Mouse (Mus musculus) forebrain, embryonic 10.5 days (tissue): ENCODE measurements around the gene Pygb. TPM values are rescaled to one million over a fixed set of nuclear protein-coding genes. Genes with fewer than 3 reads are reported as not detected.
A peak's percentile ranks its signal among the peaks of the same experiment; 100 is the strongest.

Experiments
- DNase-seq: peaks from one replicate; pipeline ENCODE4 v3.0.0-alpha.2; 2017; ENCODE audit warnings: low spot score; ENCODE audit errors: extremely low spot score
- H3K27ac ChIP-seq: fragments of 300-500 bp; sonication (generic); 2 replicates; pipeline ENCODE4 v1.5.1; 2016; ENCODE audit warnings: mild to moderate bottlenecking
- H3K27me3 ChIP-seq: fragments of 300-500 bp; sonication (generic); 2 replicates; pipeline ENCODE4 v1.6.1; 2016; ENCODE audit warnings: mild to moderate bottlenecking; ENCODE audit not compliant: poor library complexity, severe bottlenecking
- H3K36me3 ChIP-seq: fragments of 300-500 bp; sonication (generic); replicated peaks from 2 replicates; pipeline ENCODE4 v1.6.1; 2016; ENCODE audit warnings: mild to moderate bottlenecking, moderate library complexity
- H3K4me1 ChIP-seq: fragments of 300-500 bp; sonication (generic); 2 replicates; pipeline ENCODE4 v1.6.1; 2016
- H3K4me3 ChIP-seq: fragments of 300-500 bp; sonication (generic); 2 replicates; pipeline ENCODE4 v1.5.1; 2016; ENCODE audit warnings: mild to moderate bottlenecking, moderate library complexity
- H3K9me3 ChIP-seq: fragments of 300-500 bp; sonication (generic); 2 replicates; pipeline ENCODE4 v1.6.1; 2016; ENCODE audit warnings: mild to moderate bottlenecking, moderate library complexity
- WGBS: fragments of 180-500 bp; shearing (Covaris S2); methylation state at CpG from one replicate; pipeline ENCODE4 v1.1.7; 2016; 5-methylcytosine and 5-hydroxymethylcytosine counted together
- polyA plus RNA-seq: library from polyadenylated mRNA; unstranded; fragments of >200 nt; fragmentation: Nextera tagmentation; extraction: Ambion mirVana; gene quantifications from 2 replicates; pipeline ENCODE4 v1.2.1, GENCODE M21; 2016

Pygb gene
- polyA plus RNA-seq, 1 experiment from 2014 or later = 67.8 TPM

DNA sequence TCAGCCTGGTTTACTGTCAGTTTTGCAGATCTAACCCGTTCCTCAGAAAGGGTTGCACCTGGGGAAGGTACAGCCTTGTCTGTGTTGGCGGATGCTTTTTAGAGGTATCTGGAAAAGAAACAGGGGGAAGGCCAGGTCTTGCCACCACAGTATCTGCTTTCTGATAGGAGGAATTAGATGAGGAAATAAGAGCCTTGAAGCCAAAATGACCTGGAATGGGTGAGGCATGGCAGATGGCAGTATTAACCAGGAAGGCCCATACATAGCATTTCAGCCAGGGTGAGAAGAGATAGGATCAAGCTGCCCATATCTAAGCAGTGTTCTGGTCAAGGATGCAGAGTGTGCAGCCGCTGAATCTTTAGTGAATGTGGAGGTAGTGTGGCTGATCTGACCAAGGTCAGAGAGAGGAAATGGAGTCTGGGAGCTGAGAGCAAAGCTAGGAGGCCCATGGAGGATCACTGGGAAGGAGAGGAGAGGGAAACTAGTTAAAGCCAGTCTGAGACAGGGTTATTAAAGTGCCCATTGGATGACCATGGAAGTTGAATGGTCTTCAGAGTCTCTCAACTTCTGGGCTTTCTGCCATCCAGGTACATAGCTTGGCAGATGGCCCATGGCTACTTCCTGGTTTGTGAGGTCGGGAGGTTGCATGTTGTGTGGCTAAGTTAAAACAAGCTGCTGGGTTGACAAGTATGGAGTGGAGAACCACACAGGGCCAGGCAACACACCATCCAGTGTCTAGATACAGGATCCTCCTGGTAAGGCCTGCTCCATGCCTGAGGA, 20.3 kb upstream of the Pygb start:
- peaks cover 9% of the 10 kb centered on the region for H3K4me1 ChIP-seq
- no peaks in the 10 kb centered on the region for H3K27me3 ChIP-seq
- H3K9me3 ChIP-seq = no peaks in the 10 kb centered on the region
- no peak overlapping the region for H3K4me3 ChIP-seq
- 92% methylated on average over 4 of the region's 4 CpGs for WGBS
- no peak overlapping the region for H3K27ac ChIP-seq
- H3K36me3 ChIP-seq = peaks cover 73% of the 10 kb centered on the region
- DNase-seq = no peak

DNA sequence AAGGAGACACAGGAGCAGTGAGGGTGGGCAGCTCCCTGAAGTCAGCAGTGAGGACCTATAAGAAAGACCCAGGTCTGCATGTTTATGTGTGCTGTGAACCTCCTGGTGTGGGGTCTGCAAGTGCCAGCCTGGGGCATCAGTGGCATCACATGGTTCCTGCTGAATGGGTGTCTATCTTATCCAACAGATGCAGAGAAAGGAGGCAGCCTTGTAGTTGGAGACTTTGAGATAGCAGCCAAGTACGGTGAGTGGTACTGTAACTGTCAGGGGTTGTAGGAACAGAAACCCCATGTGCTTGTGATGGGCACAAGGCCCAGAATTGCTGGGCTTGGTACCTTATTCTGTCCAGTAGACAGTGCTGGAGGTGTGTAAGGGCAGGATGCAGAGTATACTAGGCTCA, 17.9 kb upstream of the Pygb start:
- H3K4me3 ChIP-seq = no peak overlapping the region
- peaks cover 9% of the 10 kb centered on the region for H3K4me1 ChIP-seq
- H3K9me3 ChIP-seq = no peaks in the 10 kb centered on the region
- H3K27ac ChIP-seq = no peak overlapping the region
- 97% methylated on average over 1 of the region's 1 CpGs for WGBS
- DNase-seq = no peak
- H3K27me3 ChIP-seq = no peaks in the 10 kb centered on the region
- H3K36me3 ChIP-seq = peaks cover 65% of the 10 kb centered on the region

DNA sequence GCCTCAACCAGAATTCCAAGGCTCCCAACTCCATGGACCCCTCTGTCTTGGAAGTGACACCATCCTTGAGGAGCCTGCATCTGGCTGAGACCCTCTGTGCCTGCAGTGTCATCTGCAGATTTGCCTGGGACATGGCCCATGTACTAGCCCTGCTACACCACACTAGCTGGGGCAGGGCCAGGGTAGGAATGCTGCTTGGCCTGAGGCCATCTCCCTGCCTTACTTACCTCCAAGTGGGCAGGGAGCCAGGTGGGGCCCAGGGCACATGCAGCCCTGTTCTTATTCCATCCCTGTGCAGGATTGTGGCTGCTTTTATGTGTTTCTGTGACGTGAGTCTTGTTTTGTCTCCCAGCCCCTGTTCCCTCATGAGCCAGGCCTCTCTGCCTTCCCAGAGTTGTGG, 15.8 kb upstream of the Pygb start:
- Histone ChIP-seq H3K9me3 (no peaks in the 10 kb centered on the region), H3K27me3 (no peaks in the 10 kb centered on the region), H3K36me3 (peaks cover 57% of the 10 kb centered on the region), H3K27ac (no peak overlapping the region), H3K4me1 (peaks cover under 1% of the 10 kb centered on the region), H3K4me3 (no peak overlapping the region)
- WGBS = 100% methylated on average over 1 of the region's 1 CpGs
- no peak for DNase-seq

DNA sequence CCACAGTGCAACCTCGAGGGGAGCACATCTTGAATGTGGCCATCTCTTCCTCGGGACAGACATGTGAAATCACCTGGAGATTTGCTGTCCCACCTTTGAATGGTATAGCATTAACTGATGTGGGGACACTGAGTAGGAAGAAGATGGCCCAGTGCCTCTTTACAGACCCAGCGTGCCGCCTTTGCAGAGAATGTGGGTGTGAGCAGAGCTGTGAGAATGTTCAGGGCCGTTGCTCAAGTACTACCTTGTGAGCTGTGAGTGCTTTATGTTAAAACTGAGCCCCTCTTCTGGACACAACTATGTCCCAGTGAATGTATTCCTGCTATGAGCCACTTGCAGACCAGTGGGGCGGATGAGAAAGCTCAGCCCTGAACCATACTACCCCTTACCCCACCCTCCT, 15.4 kb upstream of the Pygb start:
- Histone ChIP-seq H3K4me1 (no peaks in the 10 kb centered on the region), H3K27ac (no peak overlapping the region), H3K9me3 (no peaks in the 10 kb centered on the region), H3K4me3 (no peak overlapping the region), H3K36me3 (peaks cover 56% of the 10 kb centered on the region), H3K27me3 (no peaks in the 10 kb centered on the region)
- WGBS = 88% methylated on average over 6 of the region's 6 CpGs
- no peak for DNase-seq

DNA sequence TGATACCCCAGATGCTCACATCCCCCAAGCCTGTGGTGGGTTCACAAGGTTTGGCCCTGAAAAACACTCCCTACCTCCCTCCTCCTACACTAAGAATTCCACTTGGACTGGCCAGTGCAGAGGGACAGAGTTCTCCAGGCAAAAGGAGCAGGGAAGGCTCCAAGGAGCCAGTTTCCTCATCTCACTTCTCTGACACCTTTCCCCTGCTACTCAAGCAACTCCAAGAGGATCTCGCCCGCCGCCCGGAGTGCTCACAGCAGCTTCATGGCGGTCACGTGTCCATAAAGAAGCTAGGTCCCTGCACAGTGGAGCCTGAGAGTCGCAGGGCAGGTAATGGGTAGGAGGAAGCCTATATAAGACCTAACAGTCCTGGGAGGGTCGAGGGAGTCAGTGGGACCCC, 14.5 kb upstream of the Pygb start:
- Histone ChIP-seq H3K4me3 (no peak overlapping the region), H3K9me3 (no peaks in the 10 kb centered on the region), H3K36me3 (peaks cover 47% of the 10 kb centered on the region), H3K27ac (no peak overlapping the region), H3K4me1 (no peaks in the 10 kb centered on the region), H3K27me3 (no peaks in the 10 kb centered on the region)
- no peak for DNase-seq
- WGBS = 86% methylated on average over 8 of the region's 8 CpGs

DNA sequence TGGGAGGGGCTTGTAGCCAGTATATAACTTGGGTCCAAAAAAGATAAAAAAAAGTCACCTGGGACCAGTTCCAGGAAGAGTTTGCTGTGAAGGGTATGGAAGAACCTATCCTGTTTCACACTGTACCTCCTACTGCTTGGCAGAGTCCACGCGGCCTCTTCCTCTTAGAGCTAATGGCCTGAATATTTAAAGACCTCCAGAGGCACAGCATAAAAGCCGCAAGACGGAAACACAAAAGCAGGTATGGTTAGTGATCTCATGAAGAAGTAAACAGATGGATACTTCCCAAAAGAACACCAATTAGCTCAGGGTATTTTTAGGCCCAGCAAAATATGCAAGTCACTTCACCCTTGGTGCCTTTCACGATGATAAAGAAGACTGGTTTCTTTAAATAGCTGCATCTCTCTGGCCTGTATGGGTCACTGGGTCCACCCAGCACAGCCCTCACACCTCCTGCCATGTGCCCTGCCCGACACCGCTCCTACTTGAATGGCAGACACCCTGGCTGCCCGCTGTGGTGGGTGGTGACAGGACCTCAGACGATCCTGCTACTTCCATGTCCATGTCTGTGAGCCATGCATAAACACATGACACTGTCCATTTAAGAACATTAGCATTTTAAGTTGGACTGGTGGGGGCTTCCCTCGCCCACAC, 13.9 kb upstream of the Pygb start:
- DNase-seq = no peak
- H3K4me1 ChIP-seq = no peaks in the 10 kb centered on the region
- no peak overlapping the region for H3K27ac ChIP-seq
- no peaks in the 10 kb centered on the region for H3K9me3 ChIP-seq
- no peaks in the 10 kb centered on the region for H3K27me3 ChIP-seq
- no peak overlapping the region for H3K4me3 ChIP-seq
- WGBS = 91% methylated on average over 10 of the region's 10 CpGs
- peaks cover 44% of the 10 kb centered on the region for H3K36me3 ChIP-seq

DNA sequence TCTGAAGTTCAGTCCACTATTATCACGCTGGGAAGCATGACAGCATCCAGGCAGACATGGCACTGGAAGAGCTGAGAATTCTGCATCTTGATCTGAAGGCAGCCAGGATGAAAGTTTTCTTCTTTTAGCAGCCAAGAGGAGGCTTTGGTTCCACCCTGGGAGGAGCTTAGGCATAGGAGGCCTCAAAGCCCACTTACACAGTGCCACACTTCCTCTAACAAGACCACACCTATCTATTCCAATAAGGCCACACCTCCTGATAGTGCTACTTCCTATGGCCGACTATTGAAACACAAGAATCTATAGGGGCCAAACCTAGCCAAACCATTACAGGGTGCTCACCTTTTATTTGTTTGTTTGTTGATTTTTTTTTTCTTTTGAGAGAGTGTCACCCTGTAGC, 3.7 kb upstream of the Pygb start:
- Histone ChIP-seq H3K9me3 (no peaks in the 10 kb centered on the region), H3K27ac (no peak overlapping the region), H3K4me3 (no peak overlapping the region), H3K4me1 (peaks cover 13% of the 10 kb centered on the region), H3K36me3 (no peaks in the 10 kb centered on the region), H3K27me3 (peaks cover 11% of the 10 kb centered on the region)
- WGBS = 79% methylated on average over 2 of the region's 2 CpGs
- no peak for DNase-seq

DNA sequence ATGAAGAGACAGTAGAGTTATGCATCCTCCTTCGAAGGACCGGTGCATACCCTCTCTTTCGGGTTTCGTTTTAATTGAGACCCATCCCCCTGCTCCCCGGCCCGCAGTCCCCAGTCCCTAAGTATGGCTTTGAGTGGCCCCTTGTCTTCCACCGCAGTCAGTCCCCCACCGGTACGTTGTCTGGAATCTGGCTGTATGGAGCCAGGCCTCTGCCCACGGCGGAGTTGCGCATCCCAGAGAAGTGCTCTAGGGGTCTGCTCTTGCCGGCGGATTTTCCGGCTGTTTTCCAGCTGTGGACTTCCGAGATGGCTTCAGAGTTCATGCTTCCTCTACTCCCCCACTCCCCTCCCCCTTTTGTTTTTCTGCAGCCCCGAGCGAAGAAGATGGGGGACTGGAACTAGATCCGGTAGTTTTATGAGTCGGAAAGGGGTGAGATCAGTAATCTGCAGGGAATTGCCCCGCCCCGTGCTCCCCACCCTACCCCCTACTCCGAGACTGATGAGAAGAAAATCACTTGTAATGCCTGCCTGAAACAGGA, 768 bp downstream of the Pygb start:
- H3K4me3 ChIP-seq = peak overlapping the region; percentile 85
- peaks cover 13% of the 10 kb centered on the region for H3K36me3 ChIP-seq
- H3K27me3 ChIP-seq = peaks cover 11% of the 10 kb centered on the region
- H3K9me3 ChIP-seq = no peaks in the 10 kb centered on the region
- H3K27ac ChIP-seq = peak overlapping the region; percentile 87
- under 1% methylated on average over 23 of the region's 23 CpGs for WGBS
- peak; percentile 56 for DNase-seq
- peaks cover 29% of the 10 kb centered on the region for H3K4me1 ChIP-seq

DNA sequence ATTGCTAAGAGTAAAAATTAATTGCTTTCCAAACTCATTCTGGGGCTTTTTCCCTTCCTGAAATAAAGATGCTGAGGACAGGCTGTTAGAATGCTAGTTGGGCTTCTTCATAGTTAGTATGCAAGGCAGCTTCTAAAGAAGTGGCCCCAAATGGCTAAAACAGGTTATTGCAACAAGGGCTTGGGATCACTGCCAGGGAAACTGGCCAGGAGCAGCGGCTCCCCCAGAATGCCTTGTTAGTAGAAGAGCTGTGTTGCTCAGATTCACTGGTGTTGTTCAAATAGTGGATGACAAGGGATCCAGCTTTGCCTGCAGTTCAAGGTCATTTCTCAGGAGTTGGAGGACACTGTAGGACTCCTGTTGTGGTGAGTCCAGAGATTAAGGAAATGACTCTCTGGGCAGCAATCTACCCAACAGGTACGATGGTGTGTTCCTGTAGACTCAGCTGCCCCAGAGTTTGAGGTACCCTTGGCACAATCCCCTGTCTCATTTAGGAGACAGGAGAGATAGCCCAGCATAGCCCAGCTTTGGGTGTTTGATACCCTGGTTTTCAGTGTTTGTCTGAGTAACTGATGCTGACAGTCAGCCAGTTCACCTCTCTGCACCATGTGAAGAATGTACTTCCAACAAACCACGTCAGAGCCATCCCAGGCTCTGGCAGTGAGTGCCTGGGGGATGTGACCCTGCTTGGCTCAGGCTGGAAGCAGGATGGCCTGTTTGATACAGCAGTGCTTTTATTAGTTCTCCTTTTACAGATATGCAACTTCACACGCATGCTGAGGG, 2.4 kb downstream of the Pygb start:
- no peak overlapping the region for H3K4me3 ChIP-seq

DNA sequence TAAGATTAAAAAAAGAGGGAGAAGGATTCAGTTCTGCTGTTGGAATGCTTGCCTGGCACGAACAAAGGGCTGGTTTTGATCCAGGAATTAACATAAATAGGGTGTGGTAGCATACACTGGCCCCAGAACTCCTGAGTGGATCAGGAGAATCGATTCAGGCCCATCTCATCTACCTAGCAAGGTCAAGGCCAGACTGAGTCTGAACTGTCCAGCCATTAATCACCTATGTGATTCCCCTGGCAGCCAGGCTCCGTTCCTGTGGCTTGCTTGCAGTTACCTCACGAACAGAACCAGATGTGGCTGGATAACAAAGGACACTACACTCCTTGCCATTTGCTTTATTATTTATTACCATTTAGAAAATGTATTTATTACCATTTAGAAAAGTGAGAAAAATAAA, 6.8 kb downstream of the Pygb start:
- no peak for DNase-seq
- WGBS = 88% methylated on average over 4 of the region's 4 CpGs
- Histone ChIP-seq H3K9me3 (no peaks in the 10 kb centered on the region), H3K36me3 (peaks cover 60% of the 10 kb centered on the region), H3K4me1 (peaks cover 11% of the 10 kb centered on the region), H3K27me3 (no peaks in the 10 kb centered on the region), H3K27ac (no peak overlapping the region), H3K4me3 (no peak overlapping the region)

More for the DNA sequence above, 2.4 kb downstream of the Pygb start:
- no peak for DNase-seq
- H3K27me3 ChIP-seq = peaks cover 11% of the 10 kb centered on the region
- H3K27ac ChIP-seq = no peak overlapping the region
- peaks cover 29% of the 10 kb centered on the region for H3K4me1 ChIP-seq
- H3K9me3 ChIP-seq = no peaks in the 10 kb centered on the region
- H3K36me3 ChIP-seq = peaks cover 29% of the 10 kb centered on the region
- 82% methylated on average over 4 of the region's 4 CpGs for WGBS

DNA sequence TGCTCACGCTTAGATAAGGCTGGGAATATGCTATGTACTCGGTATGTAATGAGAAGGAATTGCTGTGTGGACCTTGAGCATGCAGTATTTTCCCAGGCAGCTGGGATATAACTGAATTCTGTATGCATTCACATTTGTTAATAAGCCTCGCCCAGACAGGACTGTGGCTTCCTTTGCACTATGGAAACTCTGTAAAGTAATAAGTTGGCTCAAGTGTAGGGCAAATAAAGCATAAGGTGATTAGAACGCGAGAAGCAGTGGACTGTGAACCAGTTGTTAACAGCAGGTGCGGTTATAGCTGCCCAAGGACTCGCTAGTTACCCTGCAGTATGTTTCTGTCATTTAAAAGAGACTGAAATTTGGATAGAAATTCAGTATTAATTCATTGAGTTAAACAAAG, 11.5 kb downstream of the Pygb start:
- Histone ChIP-seq H3K9me3 (no peaks in the 10 kb centered on the region), H3K27me3 (no peaks in the 10 kb centered on the region), H3K4me3 (no peak overlapping the region), H3K36me3 (peaks cover 75% of the 10 kb centered on the region), H3K4me1 (no peaks in the 10 kb centered on the region), H3K27ac (no peak overlapping the region)
- 86% methylated on average over 7 of the region's 7 CpGs for WGBS
- DNase-seq = no peak

DNA sequence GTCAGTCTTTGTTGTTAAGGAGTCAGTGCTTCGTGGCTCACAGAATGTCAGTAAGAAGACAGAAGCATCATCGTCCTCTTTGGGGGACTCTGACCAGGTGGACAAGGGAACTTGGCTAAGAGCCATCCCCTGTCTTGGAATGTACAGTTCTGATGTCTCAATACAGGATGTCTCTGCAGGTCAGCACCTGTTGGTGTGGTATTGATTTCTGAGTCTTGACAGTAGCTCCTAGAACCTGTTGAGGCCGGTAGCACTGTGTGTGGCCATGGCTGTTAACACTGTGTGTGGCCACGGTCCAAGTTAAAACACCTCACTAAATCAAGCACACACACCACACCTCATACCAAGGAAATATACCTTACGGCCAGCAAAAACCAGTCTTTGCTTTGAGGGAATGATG, 14.1 kb downstream of the Pygb start:
- WGBS = 92% methylated on average over 5 of the region's 5 CpGs
- no peak for DNase-seq
- Histone ChIP-seq H3K36me3 (peaks cover 73% of the 10 kb centered on the region), H3K9me3 (no peaks in the 10 kb centered on the region), H3K4me1 (no peaks in the 10 kb centered on the region), H3K4me3 (no peak overlapping the region), H3K27me3 (no peaks in the 10 kb centered on the region), H3K27ac (no peak overlapping the region)

DNA sequence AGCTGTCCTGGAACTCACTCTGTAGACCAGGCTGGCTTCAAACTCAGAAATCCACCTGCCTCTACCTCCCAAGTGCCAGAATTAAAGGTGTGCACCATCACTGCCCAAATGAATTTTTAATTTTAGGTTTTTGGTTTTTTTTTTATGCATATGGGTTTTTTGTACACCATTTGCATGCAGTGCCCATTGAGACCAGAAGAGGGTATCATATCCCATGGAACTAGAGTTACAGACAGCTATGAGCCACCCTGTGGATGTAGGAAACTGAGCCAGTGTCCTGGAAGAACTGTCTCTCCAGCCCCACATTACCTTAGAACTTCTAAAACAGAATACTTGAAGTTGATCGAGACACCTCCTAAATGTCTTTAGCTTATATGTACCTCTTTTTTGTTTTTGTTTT, 16.5 kb downstream of the Pygb start:
- no peak overlapping the region for H3K4me3 ChIP-seq
- no peaks in the 10 kb centered on the region for H3K27me3 ChIP-seq
- H3K27ac ChIP-seq = no peak overlapping the region
- H3K9me3 ChIP-seq = no peaks in the 10 kb centered on the region
- 94% methylated on average over 1 of the region's 1 CpGs for WGBS
- peaks cover 79% of the 10 kb centered on the region for H3K36me3 ChIP-seq
- DNase-seq = no peak
- H3K4me1 ChIP-seq = no peaks in the 10 kb centered on the region
